In the genomic region with DNA sequence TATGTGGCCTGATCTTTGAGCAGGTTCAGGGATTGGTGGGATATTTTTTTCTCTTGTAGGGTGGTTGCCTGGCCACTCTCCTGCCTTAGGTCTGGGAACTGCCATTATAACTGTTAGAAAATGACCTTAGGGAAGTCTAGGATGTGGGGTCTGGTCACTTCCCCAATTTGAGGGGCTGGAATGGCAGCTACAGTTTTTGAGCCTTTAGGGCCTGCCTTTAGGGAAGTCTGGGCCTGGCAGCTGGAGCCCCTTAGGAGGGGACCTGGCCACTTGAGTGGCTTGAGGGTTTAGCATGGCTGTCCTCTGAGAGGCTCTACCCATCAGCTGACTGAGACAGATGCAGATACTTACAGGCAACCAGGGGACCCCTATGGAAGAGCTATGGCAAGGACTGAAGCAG, we compare ENCODE assay signal across 34 mouse cellular contexts.
"Had no signal": no experiment of that assay in that cellular context is flagged by ENCODE, and none has a peak within 500 bp of the region (broad histone marks: within the 10 kb centered on the region; RNA-seq: fewer than 3 reads in every experiment).

No protein-coding gene starts in this region.

- H3K9me3 ChIP-seq: heart, embryonic 10.5 days; heart, embryonic 12.5 days; heart, embryonic 13.5 days; heart, embryonic 15.5 days; hindbrain, embryonic 10.5 days; hindbrain, embryonic 12.5 days; hindbrain, embryonic 13.5 days; hindbrain, embryonic 15.5 days; intestine, embryonic 15.5 days; kidney, embryonic 15.5 days had no signal

- H3K36me3 ChIP-seq: heart, embryonic 10.5 days; heart, embryonic 15.5 days; hindbrain, embryonic 12.5 days; hindbrain, embryonic 15.5 days; intestine, embryonic 15.5 days; kidney, embryonic 15.5 days had no signal

- H3K4me2 ChIP-seq: heart, embryonic 12.5 days; heart, embryonic 13.5 days; heart, embryonic 15.5 days; hindbrain, embryonic 12.5 days; hindbrain, embryonic 13.5 days; hindbrain, embryonic 14.5 days; hindbrain, embryonic 15.5 days; intestine, embryonic 15.5 days; kidney, embryonic 15.5 days had no signal

- H3K9ac ChIP-seq: heart, embryonic 12.5 days; heart, embryonic 13.5 days; heart, embryonic 15.5 days; hindbrain, embryonic 12.5 days; hindbrain, embryonic 13.5 days; hindbrain, embryonic 14.5 days; hindbrain, embryonic 15.5 days; intestine, embryonic 15.5 days; kidney, embryonic 15.5 days had no signal

- H3K4me1 ChIP-seq: heart, embryonic 10.5 days; heart, embryonic 12.5 days; heart, embryonic 13.5 days; heart, embryonic 15.5 days; hindbrain, embryonic 10.5 days; hindbrain, embryonic 12.5 days; hindbrain, embryonic 13.5 days; hindbrain, embryonic 15.5 days; intestine, embryonic 15.5 days; kidney, embryonic 15.5 days had no signal

- H3K27ac ChIP-seq: heart, embryonic 10.5 days; heart, embryonic 13.5 days; heart, embryonic 15.5 days; hindbrain, embryonic 10.5 days; hindbrain, embryonic 12.5 days; hindbrain, embryonic 13.5 days; hindbrain, embryonic 14.5 days; hindbrain, embryonic 15.5 days; hindbrain, postnatal 0 days; intestine, embryonic 15.5 days; kidney, embryonic 15.5 days; kidney, postnatal 0 days; layer of hippocampus, adult 2 months had no signal

- H3K27me3 ChIP-seq: heart, embryonic 12.5 days; heart, embryonic 15.5 days; hindbrain, embryonic 15.5 days; intestine, embryonic 15.5 days had no signal

- ATAC-seq: hindbrain, embryonic 16.5 days; hindbrain, postnatal 0 days; inflammation-experienced regulatory T-cells, adult 6 months; intestine, embryonic 15.5 days; intestine, embryonic 16.5 days; intestine, postnatal 0 days had no signal

- H3K4me3 ChIP-seq: heart, embryonic 10.5 days; heart, embryonic 12.5 days; heart, embryonic 13.5 days; heart, embryonic 15.5 days; hindbrain, embryonic 10.5 days; hindbrain, embryonic 12.5 days; hindbrain, embryonic 13.5 days; hindbrain, embryonic 15.5 days; intestine, embryonic 15.5 days; kidney, embryonic 15.5 days; layer of hippocampus, adult 2 months had no signal

- DNase-seq: heart, postnatal 10 days; heart, postnatal 14 days; heart, postnatal 36 days; heart, postnatal 4 days; kidney, adult 11 months; kidney, adult 18-20 months; kidney, adult 2 months; kidney, adult 8-10 months; kidney, adult 9 months; kidney, postnatal 10 days; kidney, postnatal 14 days; kidney, postnatal 25 days; kidney, postnatal 36 days; kidney, postnatal 4 days; layer of hippocampus, adult 9-11 months; layer of hippocampus, postnatal 36 days had no signal
